Mouse (Mus musculus) forebrain, embryonic 10.5 days (tissue): ENCODE measurements around the gene Ms4a4c. TPM values are rescaled to one million over a fixed set of nuclear protein-coding genes. Genes with fewer than 3 reads are reported as not detected.

ENCODE experiments used
- polyA plus RNA-seq: library from polyadenylated mRNA; unstranded; fragments of >200 nt; fragmentation: Nextera tagmentation; extraction: Ambion mirVana; gene quantifications from 2 replicates; pipeline ENCODE4 v1.2.1, GENCODE M21; 2016

Gene Ms4a4c
- polyA plus RNA-seq, 1 experiment from 2014 or later = not detected

Other genes starting within 250 kb of the Ms4a4c start
- not detected in 2 replicates for gene 1700025F22Rik, start 239.4 kb upstream of the Ms4a4c start, polyA plus RNA-seq
- gene Ms4a13, start 208.0 kb upstream of the Ms4a4c start, polyA plus RNA-seq = not detected in 2 replicates
- gene Ms4a12, start 172.3 kb upstream of the Ms4a4c start, polyA plus RNA-seq = not detected in 2 replicates
- gene Ms4a1, start 138.5 kb upstream of the Ms4a4c start, polyA plus RNA-seq = not detected in 2 replicates
- not detected in 2 replicates for gene Ms4a5, start 120.9 kb upstream of the Ms4a4c start, polyA plus RNA-seq
- gene Ms4a14, start 90.3 kb upstream of the Ms4a4c start, polyA plus RNA-seq = not detected in 2 replicates
- not detected in 2 replicates for gene Ms4a7, start 68.6 kb upstream of the Ms4a4c start, polyA plus RNA-seq
- gene Ms4a4a, start 29.2 kb upstream of the Ms4a4c start, polyA plus RNA-seq = 0.93 and 1.5 TPM in 2 replicates
- not detected in 2 replicates for gene Ms4a4b, start 38.8 kb downstream of the Ms4a4c start, polyA plus RNA-seq
- 1.2 and 1.5 TPM in 2 replicates for gene Ms4a6c, start 64.6 kb downstream of the Ms4a4c start, polyA plus RNA-seq
- gene Gm8369, start 81.2 kb downstream of the Ms4a4c start, polyA plus RNA-seq = not detected in 2 replicates
- 1.1 and 1.7 TPM in 2 replicates for gene Ms4a6b, start 111.7 kb downstream of the Ms4a4c start, polyA plus RNA-seq
- gene Ms4a4d, start 132.0 kb downstream of the Ms4a4c start, polyA plus RNA-seq = 0.57 and 0.66 TPM in 2 replicates
- gene Ms4a6d, start 200.1 kb downstream of the Ms4a4c start, polyA plus RNA-seq = 0.71 and 1.5 TPM in 2 replicates
- 0.17 TPM in 1 of 2 replicates, not detected in the other for gene Ms4a2, start 218.9 kb downstream of the Ms4a4c start, polyA plus RNA-seq
- not detected in 2 replicates for gene Ms4a3, start 236.1 kb downstream of the Ms4a4c start, polyA plus RNA-seq